Mouse (Mus musculus) cerebellum, adult 2 months (tissue): ENCODE measurements around the gene Stum.

Experiments used
- CTCF ChIP-seq: fragments of 200-500 bp; IDR thresholded peaks from 2 replicates; pipeline ENCODE4 v1.5.1; 2011; ENCODE audit warnings: low read depth, mild to moderate bottlenecking, control low read depth, low read length, moderate library complexity, borderline replicate concordance; ENCODE audit not compliant: insufficient read depth
- POLR2A ChIP-seq: fragments of 200-500 bp; IDR thresholded peaks from 2 replicates; pipeline ENCODE4 v1.6.1; 2011; ENCODE audit warnings: low read length, control low read depth, borderline replicate concordance; ENCODE audit not compliant: insufficient read depth

DNA sequence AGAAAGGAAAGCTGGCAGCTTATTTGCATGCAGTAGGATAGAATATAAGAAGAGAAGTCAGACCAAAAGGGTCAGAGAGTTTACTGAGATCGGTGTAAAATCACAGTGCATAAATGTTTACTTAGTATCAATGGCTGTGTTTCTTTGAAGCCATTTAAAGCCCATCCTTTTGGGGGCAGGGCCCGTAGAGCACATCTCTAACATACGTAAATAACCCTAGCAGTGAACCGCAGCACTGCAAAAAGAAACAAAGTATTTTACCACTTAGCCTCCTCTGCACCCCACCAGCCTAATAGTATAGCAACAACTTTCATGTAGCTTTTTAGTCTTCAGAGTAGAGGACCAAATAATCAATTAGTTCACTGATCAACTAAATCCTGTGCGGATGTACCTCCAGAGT lies 85.6 kb downstream of the Stum start:
- TF ChIP-seq CTCF (no peak), POLR2A (no peak)
